Mouse (Mus musculus): ENCODE measurements around the gene Ptpre.

DNA sequence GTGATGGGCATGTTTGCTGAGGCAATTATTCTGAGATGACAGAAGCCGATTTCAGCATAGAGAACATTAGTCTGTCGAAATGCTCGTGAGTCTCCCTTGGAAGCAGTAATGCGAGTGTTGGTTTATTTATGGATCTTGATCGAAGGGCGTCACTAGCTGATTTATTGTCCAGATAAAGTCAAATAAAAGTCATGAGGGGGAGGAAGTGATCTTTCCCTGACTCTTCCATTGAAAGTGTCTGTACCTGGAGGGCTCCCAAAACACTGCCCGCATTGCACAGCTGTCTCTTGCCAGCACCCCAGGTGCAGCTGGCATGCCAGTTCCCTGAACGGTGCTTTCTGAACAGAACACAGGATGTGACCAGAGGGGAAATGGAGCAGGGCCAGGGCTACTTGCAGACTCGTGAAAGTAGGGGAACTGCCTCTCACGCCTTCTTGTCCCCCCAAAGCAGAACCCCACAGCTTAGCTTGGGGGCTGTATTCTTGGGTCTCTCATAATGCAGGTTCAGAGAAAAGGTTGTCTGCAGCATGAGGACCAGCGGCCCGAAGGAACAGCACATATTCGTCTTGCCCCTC is 100.2 kb downstream of the Ptpre start:
- TF ChIP-seq POLR2A (IDR thresholded peaks at IDR 0.05; ENCODE audit: borderline replicate concordance, extremely low read depth, insufficient read depth, insufficient read length, poor library complexity, severe bottlenecking) (no peak), CTCF (IDR thresholded peaks at IDR 0.05; ENCODE audit: borderline replicate concordance, extremely low read depth, insufficient read depth, insufficient read length) (no peak)

Measured in brain, embryonic 14.5 days (tissue).